Mouse (Mus musculus): Measurements from ENCODE around the gene Entpd7.

GRCm38 (mm10) chr19:43723501-43723900, 34.0 kb downstream of the Entpd7 start:
- TF ChIP-seq CTCF (IDR thresholded peaks at IDR 0.05; ENCODE audit: low read depth) (no peak), EP300 (optimal IDR thresholded peaks at IDR 0.05) (no peak)
